Mouse (Mus musculus) brain, embryonic 14.5 days (tissue): ENCODE results near the gene Cacnb3.

ENCODE experiments used
- CTCF ChIP-seq: fragments of 200-500 bp; IDR thresholded peaks from 2 replicates; pipeline ENCODE4 v1.5.1; 2012; ENCODE audit warnings: inconsistent platforms, mild to moderate bottlenecking, moderate library complexity, borderline replicate concordance; ENCODE audit not compliant: insufficient read depth, insufficient read length; ENCODE audit errors: extremely low read depth
- POLR2A ChIP-seq: fragments of 200-500 bp; IDR thresholded peaks from 2 replicates; pipeline ENCODE4 v1.6.1; 2012; ENCODE audit warnings: mild to moderate bottlenecking, inconsistent platforms, borderline replicate concordance; ENCODE audit not compliant: poor library complexity, insufficient read depth, insufficient read length, severe bottlenecking; ENCODE audit errors: extremely low read depth

DNA sequence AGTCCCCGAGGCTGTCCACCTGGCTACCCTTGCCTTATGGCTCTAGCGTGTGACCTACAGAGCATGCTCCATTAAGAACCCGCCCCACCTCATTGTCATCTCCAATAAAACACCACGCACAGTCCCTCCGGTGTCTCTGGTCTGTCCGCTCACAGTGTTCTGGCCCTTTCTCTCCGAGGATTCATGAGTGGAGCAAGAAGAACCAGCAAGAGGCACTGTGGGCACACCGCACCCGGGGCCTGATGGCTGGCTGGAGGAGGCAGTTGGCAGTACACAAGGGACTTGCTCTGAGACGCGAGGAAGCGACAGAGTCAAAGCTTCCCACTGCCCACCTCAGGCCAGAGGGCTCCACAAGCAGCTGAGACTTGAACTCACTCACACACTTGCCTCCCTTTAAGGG lies 13.8 kb downstream of the Cacnb3 start:
- no peak for TF ChIP-seq CTCF
- no peak for TF ChIP-seq POLR2A
